Mouse (Mus musculus) heart, adult 10 weeks (tissue): Measurements from ENCODE around the gene Ccng2. TPM values are rescaled to one million over a fixed set of nuclear protein-coding genes. Genes with fewer than 3 reads are reported as not detected.

Experiments
- polyA plus RNA-seq: library from polyadenylated mRNA; stranded (reverse); fragments of 350-450 nt; fragmentation: Illumina TruSeq; extraction: RNeasy Lipid Tissue Mini Kit (QIAGEN cat#74804); gene quantifications from one replicate; pipeline ENCODE4 v1.2.3, GENCODE M21; 2014; ENCODE audit warnings: low read depth, low replicate concordance

Gene Ccng2
- 15.2 TPM for polyA plus RNA-seq

DNA sequence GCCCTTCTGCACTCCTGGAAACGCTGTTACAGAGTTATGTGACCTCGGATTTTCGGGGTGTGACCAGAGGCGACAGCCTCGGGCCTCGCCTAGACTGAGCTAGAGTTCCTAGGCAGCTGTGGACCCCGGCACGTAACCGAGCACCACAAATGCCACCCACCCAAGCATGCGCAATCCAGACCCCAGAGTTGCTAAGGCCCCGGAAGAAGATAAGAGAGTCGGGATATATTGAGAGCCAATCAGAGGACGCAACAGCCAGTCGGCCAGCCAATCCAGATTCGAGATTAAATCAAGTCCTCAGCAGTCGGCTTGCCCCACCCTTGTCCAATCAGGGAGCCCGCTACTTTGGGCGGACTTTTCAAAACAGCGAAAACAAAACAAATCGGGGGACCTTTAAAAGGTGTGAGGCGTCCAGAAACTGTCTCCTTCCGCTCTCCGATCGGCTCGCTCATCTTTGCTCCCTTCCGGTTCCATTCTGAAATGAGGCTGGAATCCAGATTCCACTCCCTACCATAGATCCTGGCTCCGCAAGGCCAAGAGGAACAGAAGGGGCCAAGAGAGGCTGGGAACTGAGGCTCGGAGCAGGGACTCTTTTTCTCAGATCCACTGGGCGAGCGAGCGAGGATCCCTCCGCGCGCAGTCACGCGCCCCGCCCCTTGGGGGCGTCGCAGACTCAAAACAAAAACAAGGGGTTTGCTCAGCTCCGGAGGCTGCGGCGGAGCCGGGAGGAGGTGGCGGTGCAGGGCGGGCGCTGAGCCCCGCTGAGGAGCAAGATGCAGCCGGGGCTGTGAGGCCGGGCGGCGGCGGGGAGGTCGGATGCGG is at the start of gene Ccng2:
TSS of gene Ccng2 (plus strand) at position 375 of the 822 bp plus-strand sequence.

Other genes with a start within 250 kb of the Ccng2 start
- gene Sowahb, start 222.2 kb upstream of the Ccng2 start, polyA plus RNA-seq, result not detected
- gene Sept11, start 173.8 kb upstream of the Ccng2 start, polyA plus RNA-seq, result 16.8 TPM
- 130 TPM for gene Ccni, start 60.8 kb upstream of the Ccng2 start, polyA plus RNA-seq
- not detected for gene 2010109A12Rik, start 60.7 kb upstream of the Ccng2 start, polyA plus RNA-seq